12 mouse cellular contexts compared by ENCODE assay signal in genomic region chr6:114293511-114293910, GRCm38 (mm10). TPM values are rescaled to one million over a fixed set of nuclear protein-coding genes. Genes with fewer than 3 reads are reported as not detected.
A peak's percentile ranks its signal among the peaks of the same experiment; 100 is the strongest.
DNase-seq lines count a peak whose midpoint lies in the region; ATAC-seq and TF ChIP-seq lines count a peak whose summit lies in the region.
"Had no signal": no experiment of that assay in that cellular context is flagged by ENCODE, and none has a peak within 500 bp of the region (broad histone marks: within the 10 kb centered on the region; RNA-seq: fewer than 3 reads in every experiment).

No protein-coding gene starts in this region.

- H3K4me2 ChIP-seq in kidney, postnatal 0 days (ENCODE audit: low read length): no peak overlapping the region

- H3K9ac ChIP-seq in kidney, postnatal 0 days (ENCODE audit: low read depth, low read length): 0 out of 2 replicates have a peak overlapping the region, but pooled peaks have one; percentile 18
- H3K9ac ChIP-seq: liver, embryonic 14.5 days had no signal

- no peaks in the 10 kb centered on the region for H3K27me3 ChIP-seq in cerebellum, adult 2 months (ENCODE audit: control insufficient read depth, insufficient read depth, low read length)
- H3K27me3 ChIP-seq in kidney, postnatal 0 days (ENCODE audit: insufficient read depth, low read length): no peaks in the 10 kb centered on the region

- no peaks in the 10 kb centered on the region for H3K36me3 ChIP-seq in kidney, postnatal 0 days (ENCODE audit: insufficient read depth, low read length)

- DNase-seq in cerebellum, adult 2 months: peak in 1 of 2 experiments; percentile 25
- no peak for DNase-seq in kidney, postnatal 0 days (ENCODE audit: low spot score)
- no peak for DNase-seq in kidney, postnatal 14 days
- peak; percentile 2 for DNase-seq in lung, postnatal 14 days
- DNase-seq in embryo, embryonic 11 days: no peak
- no peak for DNase-seq in MN1 (ENCODE audit: low spot score)
- DNase-seq: cerebellum, adult 18-20 months; kidney, postnatal 25 days; right cerebral cortex, postnatal 4 days had no signal

- H3K4me1 ChIP-seq in cerebellum, adult 2 months (ENCODE audit: control insufficient read depth, insufficient read depth, low read length): peaks cover 12% of the 10 kb centered on the region
- no peaks in the 10 kb centered on the region for H3K4me1 ChIP-seq in kidney, postnatal 0 days (replicated peaks; ENCODE audit: insufficient read depth, low read length)
- H3K4me1 ChIP-seq in cortical plate, adult 2 months (ENCODE audit: control insufficient read depth, insufficient read depth, low read length): peaks cover 10% of the 10 kb centered on the region; the same call in 1 of the 2 replicates

- 0 out of 2 replicates have a peak overlapping the region, but pooled peaks have one; percentile 10 for H3K27ac ChIP-seq in cerebellum, adult 2 months (ENCODE audit: insufficient read depth, low read length)
- H3K27ac ChIP-seq in kidney, postnatal 0 days: no peak overlapping the region
- H3K27ac ChIP-seq in cortical plate, adult 2 months (ENCODE audit: insufficient read depth, low read length): peak overlapping the region; percentile 58
- H3K27ac ChIP-seq: liver, embryonic 14.5 days had no signal

- TF ChIP-seq POLR2A in cerebellum, adult 2 months (IDR thresholded peaks at IDR 0.05; ENCODE audit: borderline replicate concordance, insufficient read depth, low read length): no peak
- no peak for TF ChIP-seq POLR2A in cortical plate, adult 2 months (IDR thresholded peaks at IDR 0.05; ENCODE audit: extremely low read depth, insufficient read depth, low read length)

- no peak for TF ChIP-seq CTCF in cerebellum, adult 2 months (IDR thresholded peaks at IDR 0.05; ENCODE audit: borderline replicate concordance, insufficient read depth, low read depth, low read length)
- no peak for TF ChIP-seq CTCF in kidney, postnatal 0 days (IDR thresholded peaks at IDR 0.05; ENCODE audit: low read depth)
- TF ChIP-seq CTCF in cortical plate, adult 2 months (IDR thresholded peaks at IDR 0.05; ENCODE audit: extremely low read depth, insufficient read depth, low read length): no peak

- 26% methylated on average over 8 of the region's 8 CpGs for WGBS in cerebellum, adult 2 months
- WGBS in kidney, postnatal 0 days: 32% methylated on average over 8 of the region's 8 CpGs

- H3K4me3 ChIP-seq in cerebellum, adult 2 months (replicated peaks; ENCODE audit: insufficient read depth, low read depth, low read length): no peak overlapping the region
- H3K4me3 ChIP-seq in kidney, postnatal 0 days (replicated peaks; ENCODE audit: low read depth, low read length): no peak overlapping the region
- no peak overlapping the region for H3K4me3 ChIP-seq in cortical plate, adult 2 months (ENCODE audit: insufficient read depth, low read length)

- no peak for ATAC-seq in cerebellum, adult (ENCODE audit: insufficient number of reproducible peaks, low FRiP score, low TSS enrichment)
- no peak for ATAC-seq in kidney, postnatal 0 days (replicated peaks; ENCODE audit: low FRiP score, low read depth)

- no peaks in the 10 kb centered on the region for H3K9me3 ChIP-seq in kidney, postnatal 0 days (replicated peaks; ENCODE audit: low read length)

RNA-seq across cellular contexts. Expression of gene Slc6a1, which starts 11.1 kb away (rescaled TPM):
- polyA plus RNA-seq in cerebellum, adult 2 months (2012; rRNA removed): 483 and 522 TPM in 2 replicates
- 0.06 and 0.25 TPM in 2 replicates for polyA plus RNA-seq in kidney, postnatal 0 days (2015; fragmentation: Nextera tagmentation; extraction: Ambion mirVana)
- polyA plus RNA-seq in cortical plate, adult 2 months (2012; rRNA removed): 363 and 392 TPM in 2 replicates

Comparison
In these comparisons a context has a peak if more than half of its experiments do, and no peak if none do; other contexts are left out.
1. RNA of gene Slc6a1, which starts 11.1 kb away (polyA plus RNA-seq): 483 to 522 TPM in cerebellum, adult 2 months and 363 to 392 TPM in cortical plate, adult 2 months; 0.06 to 0.25 TPM in kidney, postnatal 0 days; every median in the first group is over 100 times any median in the second.